Mouse (Mus musculus) neutrophil, adult 5-6 weeks (primary cell): ENCODE results near the gene Nppa. TPM values are rescaled to one million over a fixed set of nuclear protein-coding genes. Genes with fewer than 3 reads are reported as not detected.

ENCODE experiments used
- ATAC-seq: fragments of 151-379, 151-347 bp; 2 replicates; pipeline ENCODE4 v1.8.0; 2017; ENCODE audit warnings: mild to moderate bottlenecking, moderate TSS enrichment; ENCODE audit not compliant: insufficient number of reproducible peaks, poor library complexity, low FRiP score, severe bottlenecking; ENCODE audit errors: extremely low read depth
- total RNA-seq: library from RNA; stranded (forward); fragments of 200-1000 nt; gene quantifications from 2 replicates; pipeline ENCODE4 v1.2.3, GENCODE M21; 2017

Gene Nppa
- not detected in 2 replicates for total RNA-seq

DNA sequence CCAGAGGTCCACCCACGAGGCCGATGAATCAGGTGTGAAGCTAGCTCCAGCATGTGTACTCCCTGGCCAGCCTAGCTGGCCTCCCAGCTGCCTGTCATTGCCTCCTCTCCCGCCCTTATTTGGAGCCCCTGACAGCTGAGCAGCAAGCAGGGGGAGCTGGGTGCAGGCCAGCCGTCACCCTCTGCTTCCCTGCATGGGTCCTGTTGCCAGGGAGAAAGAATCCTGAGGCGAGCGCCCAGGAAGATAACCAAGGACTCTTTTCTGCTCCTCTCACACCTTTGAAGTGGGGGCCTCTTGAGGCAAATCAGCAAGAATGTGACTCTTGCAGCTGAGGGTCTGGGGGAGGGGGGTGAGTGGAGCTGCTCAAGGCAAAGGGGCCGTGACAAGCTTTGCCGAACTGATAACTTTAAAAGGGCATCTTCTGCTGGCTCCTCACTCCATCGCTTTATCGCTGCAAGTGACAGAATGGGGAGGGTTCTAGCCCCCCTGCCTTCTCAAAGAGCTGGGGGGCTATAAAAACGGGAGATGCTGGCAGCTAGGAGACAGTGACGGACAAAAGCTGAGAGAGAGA lies at the start of gene Nppa:
Gene Nppa, plus strand, starts transcription at position 521 of the 571 bp plus-strand sequence.
- no peak for ATAC-seq

DNA sequence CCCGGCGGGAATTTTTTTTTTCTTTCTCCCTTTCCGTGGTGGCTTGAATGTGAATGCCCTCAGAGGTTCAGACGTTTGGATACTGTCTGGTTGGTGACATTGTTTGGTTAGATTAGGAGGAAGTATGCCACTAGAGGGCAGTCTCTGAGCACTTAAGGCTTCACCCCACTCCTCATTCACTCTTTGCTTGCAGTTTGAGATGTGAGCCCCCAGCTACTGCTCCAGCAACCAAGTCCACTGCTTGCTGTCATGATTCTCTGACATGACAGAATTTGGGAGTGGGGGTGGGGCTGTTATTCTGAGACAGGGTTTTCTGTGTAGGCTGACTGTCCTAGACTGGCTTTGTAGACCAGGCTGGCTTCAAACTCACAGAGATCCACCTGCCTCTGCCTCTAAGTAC lies 46.9 kb upstream of the Nppa start:
- ATAC-seq, result peak; percentile 39; the same call in 1 of the 2 replicates

DNA sequence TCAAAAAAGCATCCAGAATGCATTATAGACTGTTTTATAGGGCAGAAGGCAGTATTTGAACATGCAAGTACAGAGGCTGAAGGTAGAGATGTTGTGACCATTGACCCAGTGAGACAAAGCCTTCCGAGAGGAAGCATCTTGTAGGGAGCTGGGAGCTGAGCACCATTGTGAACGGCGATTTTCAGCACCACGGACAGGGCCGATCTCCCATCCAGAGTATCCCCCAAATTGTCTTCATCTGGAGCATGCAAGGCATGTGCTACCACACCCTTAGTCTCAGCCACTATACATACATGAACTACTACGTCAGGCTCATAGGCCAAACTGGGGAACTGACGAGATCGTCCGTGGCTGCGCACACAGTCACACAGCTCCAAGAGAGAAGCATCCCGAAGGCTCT lies 43.4 kb upstream of the Nppa start:
- ATAC-seq, result no peak

DNA sequence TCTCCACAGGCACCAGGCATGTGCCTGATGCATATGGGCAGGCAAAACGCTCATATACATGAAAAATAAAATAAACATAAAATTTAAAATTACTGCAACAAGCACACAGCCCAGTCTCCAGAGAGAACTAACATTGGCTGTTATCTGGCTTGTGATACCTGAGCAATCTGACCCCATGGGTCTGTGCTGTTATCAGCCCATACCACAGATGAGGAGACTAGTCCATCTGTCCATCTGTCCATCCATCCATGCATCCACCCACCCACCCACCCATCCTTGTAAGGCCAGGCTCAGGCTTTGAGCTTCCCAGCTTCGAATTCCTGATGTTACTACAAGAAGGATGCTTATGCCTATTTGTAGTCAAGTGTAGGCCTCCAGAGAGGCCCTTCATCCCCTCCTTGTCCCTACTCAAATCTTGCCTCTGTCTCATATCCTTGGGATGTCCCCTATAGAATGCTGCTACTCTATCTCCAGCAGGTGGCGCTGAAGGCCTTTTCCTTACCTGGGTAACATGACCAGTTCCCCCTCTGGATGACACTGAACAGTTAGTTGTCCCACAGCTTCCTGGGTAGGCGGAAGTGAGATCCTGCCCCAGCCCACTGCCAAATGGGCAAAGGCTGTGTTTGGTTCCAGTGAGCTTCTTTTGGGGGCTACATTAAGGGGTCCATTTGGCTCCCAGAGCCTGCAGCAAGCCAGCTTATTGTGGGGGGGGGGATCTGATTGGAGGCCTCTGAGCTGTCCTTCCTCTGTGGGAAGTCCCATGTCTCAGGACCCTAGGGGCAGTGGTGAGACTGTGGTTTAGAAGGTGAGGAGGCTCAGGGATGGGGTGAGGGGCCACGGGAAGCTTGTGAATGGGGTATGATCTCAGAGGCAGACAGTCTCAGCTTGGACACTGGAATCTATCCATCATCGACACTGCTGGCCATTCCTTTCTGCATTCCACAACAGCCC lies 40.4 kb upstream of the Nppa start:
- peak; percentile 58 for ATAC-seq

DNA sequence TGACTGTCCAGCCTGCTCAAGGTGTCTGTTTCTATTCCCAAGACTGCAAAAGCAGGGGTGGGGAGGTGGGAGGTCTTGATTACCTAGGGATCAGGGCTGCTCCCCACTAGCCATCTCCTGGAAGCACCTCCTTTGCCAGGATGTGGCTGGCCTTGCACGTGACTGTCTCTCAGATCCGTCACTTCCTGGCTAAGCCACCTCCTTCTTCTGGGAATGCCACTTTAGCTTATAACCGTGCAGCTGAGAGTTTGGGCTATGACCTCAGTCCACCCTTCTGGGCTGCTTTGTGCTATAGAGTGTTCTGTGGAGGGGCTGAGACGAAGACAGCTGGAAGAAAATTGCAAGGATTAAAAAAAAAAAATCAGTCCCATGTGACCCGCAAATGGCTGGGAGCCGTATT lies 37.7 kb upstream of the Nppa start:
- no peak for ATAC-seq

DNA sequence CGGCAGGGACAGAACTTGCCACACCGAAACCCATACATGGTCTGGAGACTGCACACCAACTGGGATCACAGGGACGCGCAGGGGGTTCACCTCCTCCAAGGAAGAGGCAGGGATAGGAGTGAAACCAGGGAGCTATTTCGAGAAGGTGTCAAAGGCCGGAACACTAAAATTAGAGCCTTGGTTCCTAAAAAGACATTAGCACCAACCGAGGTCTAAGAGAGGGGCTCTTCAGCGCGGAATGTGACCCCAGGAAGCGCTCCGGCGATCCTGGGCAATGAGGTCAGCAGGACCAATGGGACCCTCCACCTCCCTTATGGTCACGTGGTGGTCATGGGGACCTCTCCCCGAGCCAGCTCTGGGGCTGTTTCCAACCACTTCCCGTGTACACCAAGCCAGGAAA lies 36.9 kb upstream of the Nppa start:
- ATAC-seq, result no peak

DNA sequence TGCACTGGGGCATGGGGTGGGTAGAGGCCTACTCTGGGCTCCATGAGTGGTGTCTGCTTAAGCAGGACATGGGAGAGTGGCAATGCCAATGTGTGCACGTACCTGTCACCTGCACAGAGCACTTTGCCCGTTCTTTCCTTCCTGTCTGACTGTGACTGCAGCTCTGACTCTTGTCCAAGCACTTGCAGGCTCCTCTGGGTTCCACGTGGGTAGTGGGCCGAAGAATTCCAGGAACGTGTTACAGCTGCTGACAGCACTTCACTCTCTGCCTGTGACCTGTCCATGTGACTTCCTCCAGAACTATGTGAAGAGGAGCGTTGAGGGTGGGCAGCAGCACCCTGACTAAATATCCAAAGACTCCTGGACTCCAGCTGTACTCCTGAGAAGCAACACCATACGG lies 34.8 kb upstream of the Nppa start:
- ATAC-seq, result no peak

DNA sequence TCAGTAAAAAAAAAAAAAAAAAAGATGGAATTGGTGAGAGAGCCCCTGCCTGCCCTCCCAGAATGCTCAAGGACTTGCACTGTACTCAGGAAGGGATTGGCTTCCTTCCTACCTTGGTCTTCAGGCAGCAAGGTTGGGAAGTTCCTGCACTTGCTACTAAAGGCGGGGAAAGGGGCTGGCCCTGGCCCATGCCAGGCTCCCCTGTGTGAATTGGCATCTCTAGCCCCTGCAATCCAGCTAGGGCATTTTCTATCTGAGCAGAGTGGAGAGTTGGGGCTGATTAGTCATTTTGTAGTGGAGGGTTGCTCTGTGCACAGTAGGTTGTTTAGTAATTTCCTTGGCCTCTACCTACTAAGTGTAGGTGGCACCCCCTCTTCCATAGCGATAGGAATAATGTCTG lies 31.7 kb upstream of the Nppa start:
- no peak for ATAC-seq

DNA sequence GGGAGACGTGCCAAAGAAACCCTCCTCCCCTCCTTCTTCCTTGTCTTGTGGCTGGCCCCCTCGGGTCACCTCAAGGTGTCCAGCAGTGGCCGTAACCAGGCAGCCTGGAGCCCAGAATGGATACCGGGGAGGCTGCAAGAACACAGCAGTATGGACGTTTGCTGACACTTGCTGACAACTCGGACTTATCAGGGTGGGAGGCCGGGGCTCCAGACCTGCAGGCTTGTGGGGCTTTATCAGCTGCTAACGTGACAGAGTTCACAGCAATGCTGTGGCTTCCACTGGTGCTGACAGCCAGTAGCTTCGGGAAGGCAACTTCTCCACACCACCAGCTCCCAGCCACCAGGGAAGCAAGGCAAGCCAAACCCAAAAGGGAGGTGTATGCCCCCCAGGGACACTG lies 31.2 kb upstream of the Nppa start:
- no peak for ATAC-seq

DNA sequence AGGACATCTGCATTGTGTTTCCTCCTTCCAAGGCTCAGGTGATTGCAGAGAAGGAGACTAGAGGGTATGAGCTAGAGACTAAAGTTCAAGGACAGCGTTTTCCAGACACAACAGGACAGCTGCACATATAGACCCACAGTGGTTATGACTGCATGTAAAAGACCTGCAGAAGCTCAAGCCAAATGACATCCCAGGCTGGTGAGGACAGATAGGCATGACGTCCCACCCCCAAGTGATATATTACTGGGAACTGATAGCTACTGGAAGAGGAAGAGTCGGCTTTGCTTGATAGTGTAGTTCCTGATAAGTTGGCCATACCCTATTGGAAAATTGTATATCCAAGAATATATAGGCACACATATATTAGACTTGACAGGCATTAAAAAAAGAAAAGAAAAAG lies 24.3 kb upstream of the Nppa start:
- ATAC-seq, result no peak

DNA sequence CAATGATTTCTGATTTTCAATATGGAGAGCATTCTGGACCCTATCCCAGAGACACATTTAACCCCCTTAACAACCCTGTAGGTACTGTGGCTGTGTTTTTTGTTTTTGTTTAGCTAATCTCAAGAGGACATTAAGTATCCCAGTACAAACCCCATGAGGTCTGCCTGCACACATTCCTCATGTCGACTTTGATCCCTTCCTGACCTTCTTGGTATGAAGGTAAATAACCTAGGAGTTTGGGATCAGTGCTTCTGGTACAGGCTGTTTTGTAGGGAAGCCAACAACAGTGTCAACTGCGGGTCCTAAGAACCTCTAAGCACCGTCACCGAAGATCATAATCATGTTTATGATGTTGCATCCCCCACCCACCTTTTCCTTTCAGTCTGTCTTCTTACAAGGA lies 22.8 kb upstream of the Nppa start:
- ATAC-seq, result no peak

DNA sequence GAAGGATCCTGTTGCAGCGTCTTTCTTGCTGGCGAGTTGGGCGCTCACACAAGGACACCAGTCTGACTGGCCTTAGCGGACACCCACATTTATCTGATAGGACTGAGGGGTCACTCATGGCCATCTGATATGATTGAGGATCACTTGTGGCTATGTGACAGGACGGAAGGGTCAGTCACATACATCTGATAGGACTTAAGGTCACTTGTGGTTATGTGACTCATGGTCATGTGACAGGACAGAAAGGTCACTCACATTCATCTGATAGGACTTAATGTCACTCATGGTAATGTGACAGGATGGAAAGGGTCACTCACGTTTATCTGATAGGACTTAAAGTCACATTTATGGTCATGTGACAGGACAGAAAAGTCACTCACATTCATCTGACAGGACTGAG lies 22.1 kb upstream of the Nppa start:
- ATAC-seq, result no peak

DNA sequence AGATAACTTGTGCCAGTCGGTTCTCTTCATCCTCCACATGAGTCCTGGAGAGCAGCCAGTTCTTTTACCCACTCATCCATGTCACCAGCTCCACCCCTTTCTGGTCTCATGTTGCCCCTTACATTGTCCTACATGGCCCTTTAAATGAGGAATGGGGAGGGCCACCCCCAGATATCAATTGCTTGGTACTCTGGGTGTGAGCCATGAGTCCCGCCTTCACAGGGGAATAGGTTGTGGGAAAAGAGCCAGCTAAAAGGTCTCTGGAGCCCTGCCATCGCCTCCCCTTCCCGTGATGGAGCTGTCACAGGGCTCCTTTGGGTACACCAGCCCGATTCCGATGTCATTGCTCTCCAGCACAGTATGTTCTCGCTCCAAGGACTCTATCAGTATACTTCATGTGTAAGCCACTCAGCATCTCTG lies 21.1 kb upstream of the Nppa start:
- ATAC-seq, result no peak

DNA sequence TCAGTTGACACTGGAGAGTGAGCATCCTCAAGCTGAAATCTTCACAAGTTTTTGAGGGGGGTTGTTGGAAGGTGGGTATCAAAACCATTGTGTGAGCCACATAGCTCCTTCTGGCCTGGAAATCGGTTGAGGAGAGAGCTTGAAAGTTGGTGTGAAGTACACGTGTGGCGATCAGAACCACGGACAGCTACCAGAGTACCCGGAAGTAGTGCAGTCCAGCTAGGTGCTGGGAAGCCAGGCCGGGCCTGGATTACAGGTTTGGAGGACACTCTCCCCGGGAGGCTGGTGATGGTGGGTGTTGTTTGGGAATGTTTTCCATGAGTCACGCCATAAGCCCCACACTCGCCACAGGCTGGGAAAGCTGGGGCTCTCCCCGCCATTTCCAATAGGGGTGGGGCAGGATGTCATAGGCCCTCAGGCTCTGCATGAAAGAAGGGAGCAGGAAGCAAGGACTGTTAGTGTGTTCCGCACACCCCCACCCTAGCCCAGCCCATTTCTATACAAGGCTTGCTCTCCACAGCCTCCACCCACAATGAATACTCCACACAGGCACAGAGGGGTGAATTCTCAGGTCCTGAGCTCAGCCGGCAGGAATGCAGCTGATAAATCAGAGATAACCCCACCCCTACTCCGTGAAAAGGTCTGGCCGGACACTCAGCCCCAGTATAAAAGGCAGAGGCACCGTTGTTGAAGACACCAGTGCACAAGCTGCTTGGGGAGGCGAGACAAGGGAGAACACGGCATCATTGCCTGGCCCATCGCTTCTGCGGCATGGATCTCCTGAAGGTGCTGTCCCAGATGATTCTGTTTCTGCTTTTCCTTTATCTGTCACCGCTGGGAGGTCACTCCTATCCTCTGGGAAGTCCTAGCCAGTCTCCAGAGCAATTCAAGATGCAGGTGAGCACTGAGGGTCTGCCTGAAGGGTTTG lies 15.1 kb upstream of the Nppa start, which contains the start of gene Nppb:
Gene Nppb, plus strand, starts transcription at position 584 of the 928 bp plus-strand sequence.
- ATAC-seq, result no peak

DNA sequence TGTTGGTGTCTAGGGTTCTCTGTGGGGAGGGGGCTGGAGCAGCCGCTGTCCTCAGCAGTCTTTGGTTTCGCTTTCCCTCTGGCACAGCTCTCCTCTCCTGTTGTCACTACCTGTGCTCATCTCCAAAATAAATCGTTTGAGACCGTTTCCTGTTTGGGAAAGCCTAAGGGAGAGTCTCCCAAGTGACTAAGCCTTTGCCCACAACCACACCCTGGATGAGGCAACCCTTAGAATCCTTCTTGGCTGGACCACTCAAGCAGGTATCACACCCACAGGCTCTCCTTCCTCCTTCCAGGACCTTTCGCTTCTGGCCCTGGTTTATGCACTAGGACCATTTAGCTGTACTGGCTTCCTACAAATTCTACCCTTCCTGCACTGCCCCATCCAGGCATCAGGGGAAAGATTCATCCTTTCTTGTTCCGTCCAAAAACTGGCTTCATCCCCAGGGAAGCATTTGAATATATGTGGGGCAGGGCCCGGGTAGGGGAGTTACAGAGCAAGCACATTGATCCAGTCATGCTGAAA lies 6.9 kb upstream of the Nppa start:
- ATAC-seq, result no peak

DNA sequence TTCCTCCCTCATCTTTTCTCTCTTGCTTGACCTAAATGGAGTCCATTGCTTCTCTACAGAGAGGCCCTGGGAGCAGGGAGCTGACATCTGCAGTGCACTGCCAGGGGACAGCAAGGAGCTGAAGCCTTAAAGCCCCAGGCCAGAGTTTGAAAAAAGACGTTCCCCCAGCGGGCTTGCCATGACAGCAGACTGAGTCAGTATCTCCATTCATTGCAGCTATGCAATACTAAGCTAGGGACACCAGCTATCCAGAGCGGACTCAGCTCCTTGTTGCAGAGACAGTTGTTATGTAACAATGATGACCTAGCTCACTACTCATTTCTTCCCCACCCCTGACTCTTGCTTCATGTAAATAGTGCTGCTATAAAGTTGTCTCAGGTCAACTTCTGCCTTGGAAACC lies 5.2 kb upstream of the Nppa start:
- no peak for ATAC-seq

DNA sequence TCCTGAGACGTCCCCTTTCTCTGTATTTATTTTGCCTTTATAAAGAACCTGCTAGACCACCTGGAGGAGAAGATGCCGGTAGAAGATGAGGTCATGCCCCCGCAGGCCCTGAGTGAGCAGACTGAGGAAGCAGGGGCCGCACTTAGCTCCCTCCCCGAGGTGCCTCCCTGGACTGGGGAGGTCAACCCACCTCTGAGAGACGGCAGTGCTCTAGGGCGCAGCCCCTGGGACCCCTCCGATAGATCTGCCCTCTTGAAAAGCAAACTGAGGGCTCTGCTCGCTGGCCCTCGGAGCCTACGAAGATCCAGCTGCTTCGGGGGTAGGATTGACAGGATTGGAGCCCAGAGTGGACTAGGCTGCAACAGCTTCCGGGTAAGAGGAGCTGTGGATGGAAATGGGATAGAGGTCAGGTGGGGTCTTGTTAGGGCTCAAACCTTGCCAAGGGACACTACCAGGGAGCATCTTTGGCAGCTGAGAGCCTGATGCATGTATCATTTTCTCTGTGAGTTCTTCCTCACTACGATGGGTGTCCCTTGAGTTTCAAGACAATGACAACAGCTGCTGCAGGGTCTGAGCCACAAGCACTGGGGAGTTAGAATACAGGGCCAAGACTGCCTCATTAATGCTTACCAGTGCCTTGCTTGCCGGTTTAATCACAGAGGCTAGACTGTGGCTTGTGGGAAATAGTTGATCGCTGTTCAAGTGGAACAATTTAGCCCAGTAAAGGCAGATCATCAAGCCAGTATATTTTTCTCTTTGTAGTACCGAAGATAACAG lies 679 bp downstream of the Nppa start:
- no peak for ATAC-seq

DNA sequence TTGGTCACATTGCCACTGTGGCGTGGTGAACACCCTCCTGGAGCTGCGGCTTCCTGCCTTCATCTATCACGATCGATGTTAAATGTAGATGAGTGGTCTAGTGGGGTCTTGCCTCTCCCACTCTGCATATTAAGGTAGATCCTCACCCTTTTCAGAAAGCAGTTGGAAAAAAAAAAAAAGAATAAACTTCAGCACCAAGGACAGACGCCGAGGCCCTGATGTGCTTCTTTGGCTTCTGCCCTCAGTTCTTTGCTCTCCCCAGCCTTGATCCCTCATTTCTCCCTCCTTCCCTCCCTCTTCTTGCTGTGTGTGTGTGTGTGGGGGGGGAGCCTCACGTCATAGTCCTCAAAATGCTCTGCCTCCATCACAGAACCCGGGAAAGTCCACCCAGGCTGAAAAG lies 1.3 kb downstream of the Nppa start:
- ATAC-seq, result no peak
